In genomic region chr1:171503592-171504291, GRCm38 (mm10) we compare ENCODE assay signal across 8 mouse cellular contexts. TPM values are rescaled to one million over a fixed set of nuclear protein-coding genes. Genes with fewer than 3 reads are reported as not detected.
DNase-seq lines count a peak whose midpoint lies in the region; ATAC-seq and TF ChIP-seq lines count a peak whose summit lies in the region.

No protein-coding gene starts in this region.

- H3K27me3 ChIP-seq in G1E (ENCODE audit: insufficient read depth, low read length): no peaks in the 10 kb centered on the region
- H3K27me3 ChIP-seq in forebrain, embryonic 15.5 days: no peaks in the 10 kb centered on the region
- H3K27me3 ChIP-seq in hindbrain, embryonic 11.5 days (ENCODE audit: control insufficient read depth, insufficient read depth, low read length): no peaks in the 10 kb centered on the region

- H3K4me3 ChIP-seq in G1E (ENCODE audit: low read depth, low read length): peak overlapping the region; percentile 79
- H3K4me3 ChIP-seq in forebrain, embryonic 15.5 days: peak overlapping the region; percentile 70
- peak overlapping the region; percentile 48 for H3K4me3 ChIP-seq in hindbrain, embryonic 11.5 days (ENCODE audit: low read depth, low read length)

- peaks cover 3% of the 10 kb centered on the region for H3K36me3 ChIP-seq in G1E (replicated peaks)
- no peaks in the 10 kb centered on the region for H3K36me3 ChIP-seq in forebrain, embryonic 15.5 days
- H3K36me3 ChIP-seq in hindbrain, embryonic 11.5 days (ENCODE audit: control insufficient read depth, insufficient read depth, low read length): no peaks in the 10 kb centered on the region

- peak; percentile 44 for DNase-seq in G1E (ENCODE audit: low spot score)
- peak; percentile 59 for DNase-seq in c-Kit-positive CD71-negative TER-119-negative erythroid progenitor cells, embryonic 14.5 days (ENCODE audit: low read depth)
- DNase-seq in hindbrain, embryonic 11.5 days (ENCODE audit: low spot score): peak; percentile 79
- DNase-seq in left cerebral cortex, adult 18-20 months (ENCODE audit: low spot score in 2 of 2): peak; percentile 43 to 64
- DNase-seq in lung, postnatal 4 days: peak; percentile 71 to 73
- DNase-seq in retina, postnatal 1 day: peak; percentile 80
- DNase-seq in thymus, postnatal 36 days: peak; percentile 70 to 77

- peak overlapping the region; percentile 82 for H3K4me2 ChIP-seq in forebrain, embryonic 15.5 days (replicated peaks)
- peak overlapping the region; percentile 53 for H3K4me2 ChIP-seq in hindbrain, embryonic 11.5 days (replicated peaks; ENCODE audit: low read depth, low read length)

- H3K9me3 ChIP-seq in G1E (replicated peaks): no peaks in the 10 kb centered on the region
- no peaks in the 10 kb centered on the region for H3K9me3 ChIP-seq in forebrain, embryonic 15.5 days
- H3K9me3 ChIP-seq in hindbrain, embryonic 11.5 days (ENCODE audit: control insufficient read depth, low read length): no peaks in the 10 kb centered on the region

- H3K9ac ChIP-seq in forebrain, embryonic 15.5 days (replicated peaks): peak overlapping the region; percentile 84
- H3K9ac ChIP-seq in hindbrain, embryonic 11.5 days (ENCODE audit: low read depth, low read length): peak overlapping the region; percentile 62

- H3K4me1 ChIP-seq in G1E (ENCODE audit: insufficient read depth, low read depth, low read length): peaks cover 36% of the 10 kb centered on the region
- peaks cover 14% of the 10 kb centered on the region for H3K4me1 ChIP-seq in forebrain, embryonic 15.5 days
- no peaks in the 10 kb centered on the region; the same call in 1 of the 2 replicates for H3K4me1 ChIP-seq in hindbrain, embryonic 11.5 days (replicated peaks; ENCODE audit: control insufficient read depth, insufficient read depth, low read length)

- WGBS in forebrain, embryonic 15.5 days: under 1% methylated on average over 53 of the region's 53 CpGs
- WGBS in hindbrain, embryonic 11.5 days: under 1% methylated on average over 53 of the region's 53 CpGs

- peak overlapping the region; percentile 96 for H3K27ac ChIP-seq in forebrain, embryonic 15.5 days (replicated peaks)
- peak overlapping the region; percentile 88 for H3K27ac ChIP-seq in hindbrain, embryonic 11.5 days (ENCODE audit: low read depth, low read length)

- no peak for TF ChIP-seq CTCF in G1E (IDR thresholded peaks at IDR 0.05; ENCODE audit: low read depth, low read length)

- ATAC-seq in G1E (ENCODE audit: extremely low read depth, insufficient number of reproducible peaks, low FRiP score, poor library complexity, severe bottlenecking): peak; percentile 31
- peak; percentile 74 for ATAC-seq in forebrain, embryonic 15.5 days (replicated peaks)
- ATAC-seq in hindbrain, embryonic 11.5 days (ENCODE audit: low FRiP score): peak; percentile 73

RNA-seq across cellular contexts. Expression of gene Alyref2, which starts 0.5 kb away (rescaled TPM):
- total RNA-seq in G1E (2014; fragmentation: Nextera tagmentation) (5.7 and 6.2 TPM in 2 replicates), G1E (2017) (4.5 and 6.6 TPM in 2 replicates)
- polyA plus RNA-seq in G1E (2012): 10.5 and 10.7 TPM in 2 replicates
- 31.8 and 32.8 TPM in 2 replicates for polyA plus RNA-seq in forebrain, embryonic 15.5 days (2015; fragmentation: Nextera tagmentation; extraction: Ambion mirVana)
- polyA plus RNA-seq in hindbrain, embryonic 11.5 days (2014; fragmentation: Nextera tagmentation; extraction: Ambion mirVana): 15.4 and 17.5 TPM in 2 replicates
- total RNA-seq in left cerebral cortex, adult 18-20 months (2021): 1 to 10 TPM; 5.7 to 5.8 TPM

RNA-seq across cellular contexts. Expression of gene Itln1, which starts 31.4 kb away (rescaled TPM):
- total RNA-seq in G1E (2014; fragmentation: Nextera tagmentation) (not detected in 2 replicates), G1E (2017) (not detected in 2 replicates)
- not detected in 2 replicates for polyA plus RNA-seq in G1E (2012)
- not detected in 2 replicates for polyA plus RNA-seq in forebrain, embryonic 15.5 days (2015; fragmentation: Nextera tagmentation; extraction: Ambion mirVana)
- polyA plus RNA-seq in hindbrain, embryonic 11.5 days (2014; fragmentation: Nextera tagmentation; extraction: Ambion mirVana): not detected in 2 replicates
- not detected for total RNA-seq in left cerebral cortex, adult 18-20 months (2021)

RNA-seq across cellular contexts. Expression of gene Cd244a, which starts 55.3 kb away (rescaled TPM):
- total RNA-seq in G1E (2014; fragmentation: Nextera tagmentation) (not detected in 2 replicates), G1E (2017) (0.17 and 0.44 TPM in 2 replicates)
- polyA plus RNA-seq in G1E (2012): not detected in 2 replicates
- not detected in 2 replicates for polyA plus RNA-seq in forebrain, embryonic 15.5 days (2015; fragmentation: Nextera tagmentation; extraction: Ambion mirVana)
- polyA plus RNA-seq in hindbrain, embryonic 11.5 days (2014; fragmentation: Nextera tagmentation; extraction: Ambion mirVana): not detected in 2 replicates
- total RNA-seq in left cerebral cortex, adult 18-20 months (2021): under 1 TPM in 1 of 2 experiments, not detected in 1; 0.16 TPM

Comparison
In these comparisons a context has a peak if more than half of its experiments do, and no peak if none do; other contexts are left out.
1. Peak in every context shown above with its lines: DNase-seq, ATAC-seq, H3K4me3 ChIP-seq and H3K27ac ChIP-seq.